Mouse (Mus musculus) kidney, adult 2 months (tissue): ENCODE data around the gene Adam10.

Source experiments
- CTCF ChIP-seq: fragments of 200-500 bp; conservative IDR thresholded peaks from 2 replicates; pipeline ENCODE4 v1.5.1; 2011; ENCODE audit warnings: low read depth, mild to moderate bottlenecking, control low read depth, low read length, moderate library complexity, mixed read lengths; ENCODE audit not compliant: insufficient read depth, insufficient read length
- POLR2A ChIP-seq: fragments of 200-500 bp; IDR thresholded peaks from one replicate; pipeline ENCODE4 v1.6.1; 2011; ENCODE audit warnings: low read depth, low read length, control low read depth

GRCm38 (mm10) chr9:70807714-70808113 is 128.9 kb downstream of the Adam10 start:
- TF ChIP-seq POLR2A: no peak
- no peak for TF ChIP-seq CTCF
